Mouse (Mus musculus): Measurements from ENCODE around the gene Gabbr2. TPM values are rescaled to one million over a fixed set of nuclear protein-coding genes. Genes with fewer than 3 reads are reported as not detected.
A peak's percentile ranks its signal among the peaks of the same experiment; 100 is the strongest.

Gabbr2 gene
- total RNA-seq (2021) = 100 to 1,000 TPM; 203 to 209 TPM
- long read RNA-seq, full-length matches to known transcripts = 251 of 331 reads
- long read RNA-seq, partial matches to known transcripts = 37 of 331 reads
- long read RNA-seq, other reads (novel, unspliced or antisense) = 43 of 331 reads

DNA sequence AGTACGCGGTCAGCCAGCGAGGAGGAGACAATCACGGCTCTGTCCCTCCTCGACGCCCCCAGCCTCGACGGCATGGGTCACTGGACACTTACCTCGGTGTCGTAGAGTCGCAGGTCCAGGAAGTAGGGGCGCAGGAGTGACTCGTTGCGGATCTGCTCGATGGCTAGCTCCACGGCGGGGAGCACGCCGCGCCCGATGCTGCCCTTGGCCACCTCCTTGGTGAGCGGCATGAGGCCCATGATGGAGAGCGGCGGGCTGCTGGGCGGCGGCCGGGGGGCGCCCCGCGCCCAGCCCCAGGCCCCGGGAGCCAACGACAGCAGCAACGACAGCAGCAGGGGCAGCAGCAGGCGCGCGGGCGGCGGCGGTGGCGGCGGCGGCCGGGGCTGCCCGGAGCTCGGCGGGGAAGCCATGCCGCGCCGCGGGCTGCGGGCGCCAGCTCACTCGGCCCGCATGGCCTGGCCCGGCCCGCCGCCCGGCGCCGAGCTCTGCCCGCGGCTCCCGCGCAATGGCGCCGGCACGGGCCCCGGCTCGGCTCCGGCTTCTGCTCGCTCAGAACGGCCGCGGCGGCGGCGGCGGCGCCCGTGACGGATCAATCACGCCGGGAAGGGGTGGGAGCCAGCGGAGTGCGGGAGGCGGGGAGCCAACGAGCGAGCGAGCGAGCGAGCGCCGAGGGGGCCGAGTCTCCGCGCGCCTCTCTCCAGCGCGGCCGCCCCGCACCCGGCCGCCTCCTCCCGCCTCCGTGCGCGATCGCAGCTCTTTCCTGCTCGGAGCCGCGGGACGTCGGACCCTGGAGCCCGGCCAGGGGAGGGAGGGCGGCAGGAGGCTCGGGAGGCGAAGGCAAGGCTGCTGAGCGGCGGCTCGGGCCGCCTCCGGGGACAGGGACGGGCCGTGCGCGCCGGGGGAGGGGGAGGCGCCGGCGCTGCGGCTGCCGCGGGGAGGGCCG, at the start of gene Gabbr2:
Gene Gabbr2 (minus strand): TSS at position 858 of the 943 bp plus-strand sequence.
- peak; percentile 74 to 78 for DNase-seq (ENCODE audit: low spot score in 2 of 2)

DNA sequence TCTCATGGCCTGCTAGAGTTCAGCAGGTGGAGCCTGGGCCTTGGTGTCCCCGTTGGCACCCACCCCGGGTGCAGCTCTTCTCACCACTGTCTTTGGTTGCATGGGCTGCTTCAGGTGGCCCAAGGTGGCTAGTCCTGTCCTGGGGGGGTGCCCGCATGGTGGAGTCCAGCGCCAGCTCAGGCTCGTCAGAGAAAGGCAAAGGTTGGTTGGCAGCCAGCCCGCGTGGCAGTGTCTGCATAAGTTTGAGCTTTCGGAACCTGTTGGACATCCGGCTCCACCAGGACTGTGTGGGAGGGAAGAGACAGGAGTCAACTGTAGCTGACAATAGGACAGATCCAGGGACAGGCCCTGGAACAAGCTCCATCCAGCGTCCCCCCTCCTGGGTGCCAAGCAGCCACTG, 47.9 kb upstream of the Gabbr2 start:
- DNase-seq (ENCODE audit: low spot score in 2 of 2) = no peak

DNA sequence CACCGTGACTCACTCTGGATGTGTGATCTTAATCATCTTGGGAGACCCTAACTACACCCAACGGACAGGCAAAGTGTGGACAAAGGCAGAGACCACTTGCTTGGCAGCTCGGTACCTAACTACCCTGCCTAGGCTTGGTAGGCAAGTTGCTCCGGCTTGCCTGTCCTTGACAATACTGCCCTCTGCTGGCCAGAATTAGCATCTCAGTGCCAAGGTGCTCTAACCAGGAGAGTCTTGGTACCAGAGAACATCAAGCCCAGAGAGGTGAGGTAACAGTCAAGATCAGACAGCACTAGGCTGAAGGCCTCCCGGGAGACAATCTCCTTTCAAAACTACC, 45.6 kb upstream of the Gabbr2 start:
- peak; percentile 72 to 89 for DNase-seq (ENCODE audit: low spot score in 2 of 2)

DNA sequence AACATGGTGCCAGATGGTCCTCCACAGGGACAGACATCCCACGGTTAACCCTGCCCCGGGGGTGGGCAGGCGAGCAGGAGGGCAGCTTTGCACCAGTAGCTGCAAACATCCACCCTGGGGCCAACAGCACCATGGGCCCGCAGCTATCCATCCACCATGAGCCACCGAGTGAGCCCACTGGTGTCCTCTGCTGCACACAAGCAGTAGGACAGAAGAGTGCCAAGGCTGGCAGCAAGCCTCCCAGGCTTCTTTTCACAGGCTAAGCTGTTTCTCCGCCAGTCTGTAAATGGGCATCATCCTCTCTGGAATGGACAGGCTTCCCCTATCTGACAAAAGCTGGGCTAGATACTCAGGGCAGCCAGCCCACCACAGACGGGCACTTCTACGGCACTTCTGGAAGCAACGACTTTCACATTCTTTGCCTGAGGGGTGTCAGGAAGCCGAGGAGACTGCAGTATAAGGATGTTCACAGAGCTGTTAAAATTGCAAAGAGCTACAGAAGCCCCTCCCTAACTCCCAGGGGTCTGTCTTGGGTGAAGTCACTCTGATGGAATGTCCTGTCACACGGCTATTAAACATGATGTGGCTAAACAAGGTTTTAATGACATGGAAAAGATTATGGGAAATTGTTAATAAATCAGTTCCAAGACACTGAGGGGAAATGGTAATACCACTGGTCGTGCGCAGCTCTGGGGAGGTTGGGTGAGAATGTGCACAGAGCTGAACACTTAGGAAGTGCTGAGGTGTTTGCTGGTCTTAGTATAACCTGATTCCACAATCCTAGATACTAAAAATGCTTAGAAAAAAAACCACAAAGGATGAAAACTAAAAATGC, 45.0 kb upstream of the Gabbr2 start:
- DNase-seq (ENCODE audit: low spot score in 2 of 2) = no peak

DNA sequence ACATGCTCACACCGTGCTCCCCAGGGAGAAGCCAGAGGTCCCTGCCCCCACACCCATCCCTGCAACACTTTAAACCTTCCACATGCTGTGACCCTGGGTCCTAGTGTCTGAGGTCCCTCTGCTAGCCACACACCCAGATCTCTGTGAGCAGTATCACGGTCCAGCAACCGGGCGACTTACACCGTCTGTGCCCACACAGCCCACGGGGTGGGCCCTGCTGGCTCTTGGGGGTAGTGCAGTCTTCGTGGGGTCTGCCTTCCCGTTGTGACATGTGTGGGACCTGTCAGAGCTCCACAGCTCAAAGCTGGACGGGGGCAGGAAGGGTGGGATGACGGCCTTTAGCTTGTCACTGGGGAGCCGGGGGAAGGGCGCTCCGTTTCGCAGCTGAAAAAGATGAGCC, 43.9 kb upstream of the Gabbr2 start:
- DNase-seq (ENCODE audit: low spot score in 2 of 2) = no peak

DNA sequence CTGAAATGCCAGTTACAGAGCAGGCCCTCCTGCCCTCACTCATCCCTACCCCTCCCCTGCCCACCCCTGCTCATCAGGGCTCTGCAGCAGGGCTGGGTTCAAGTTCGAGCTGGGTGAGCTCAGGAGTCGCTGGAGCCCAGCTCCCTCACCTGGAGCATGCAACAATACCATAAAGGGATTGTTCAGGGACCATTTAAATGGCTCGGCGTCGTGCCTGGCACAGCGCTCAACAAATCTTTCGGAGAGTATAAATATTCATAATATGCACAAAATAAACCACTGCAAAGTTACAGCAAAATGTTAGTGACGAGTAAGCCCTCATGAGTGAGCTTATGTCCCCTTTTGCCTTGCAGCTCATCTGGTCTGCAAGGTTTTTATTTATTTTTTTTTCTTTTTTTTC, 40.5 kb upstream of the Gabbr2 start:
- no peak for DNase-seq (ENCODE audit: low spot score in 2 of 2)

DNA sequence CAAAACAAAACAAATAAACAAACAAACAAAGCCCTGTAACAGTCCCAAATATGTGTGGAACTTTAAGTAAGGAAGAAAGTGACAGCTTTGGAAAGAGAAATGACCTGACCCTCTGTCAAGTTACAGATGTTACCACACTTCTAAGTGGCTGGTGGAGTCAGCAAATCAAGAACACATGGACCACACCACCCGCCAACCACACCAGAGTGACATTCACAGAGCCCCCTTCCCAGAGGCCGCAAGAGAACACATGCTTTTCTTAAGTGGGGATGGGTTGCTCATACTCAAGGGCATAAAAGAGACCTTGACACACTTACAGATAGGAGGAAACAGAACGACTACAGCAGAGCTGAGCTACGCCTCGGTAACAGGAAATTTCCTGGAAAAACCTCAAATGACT, 37.1 kb upstream of the Gabbr2 start:
- DNase-seq (ENCODE audit: low spot score in 2 of 2) = no peak

DNA sequence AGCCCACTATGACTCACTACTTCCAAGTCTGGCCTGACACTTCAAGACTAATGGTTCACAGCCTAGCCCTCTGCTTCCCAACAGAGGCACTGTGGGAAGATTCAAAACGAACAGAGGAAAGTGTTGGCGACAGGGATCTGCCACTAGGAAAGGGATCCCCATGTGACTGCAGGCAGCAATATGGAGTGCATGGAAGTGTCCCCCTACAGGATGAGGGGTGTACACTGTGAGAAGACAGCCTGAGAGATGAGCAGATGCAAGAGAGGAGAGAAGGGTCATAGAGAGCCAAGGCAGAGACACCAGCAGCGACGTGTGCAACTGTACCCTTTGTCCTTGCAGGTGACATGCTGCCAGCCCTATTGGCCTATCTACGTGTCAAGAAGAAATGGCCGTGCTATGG, 32.3 kb upstream of the Gabbr2 start:
- DNase-seq (ENCODE audit: low spot score in 2 of 2) = no peak

DNA sequence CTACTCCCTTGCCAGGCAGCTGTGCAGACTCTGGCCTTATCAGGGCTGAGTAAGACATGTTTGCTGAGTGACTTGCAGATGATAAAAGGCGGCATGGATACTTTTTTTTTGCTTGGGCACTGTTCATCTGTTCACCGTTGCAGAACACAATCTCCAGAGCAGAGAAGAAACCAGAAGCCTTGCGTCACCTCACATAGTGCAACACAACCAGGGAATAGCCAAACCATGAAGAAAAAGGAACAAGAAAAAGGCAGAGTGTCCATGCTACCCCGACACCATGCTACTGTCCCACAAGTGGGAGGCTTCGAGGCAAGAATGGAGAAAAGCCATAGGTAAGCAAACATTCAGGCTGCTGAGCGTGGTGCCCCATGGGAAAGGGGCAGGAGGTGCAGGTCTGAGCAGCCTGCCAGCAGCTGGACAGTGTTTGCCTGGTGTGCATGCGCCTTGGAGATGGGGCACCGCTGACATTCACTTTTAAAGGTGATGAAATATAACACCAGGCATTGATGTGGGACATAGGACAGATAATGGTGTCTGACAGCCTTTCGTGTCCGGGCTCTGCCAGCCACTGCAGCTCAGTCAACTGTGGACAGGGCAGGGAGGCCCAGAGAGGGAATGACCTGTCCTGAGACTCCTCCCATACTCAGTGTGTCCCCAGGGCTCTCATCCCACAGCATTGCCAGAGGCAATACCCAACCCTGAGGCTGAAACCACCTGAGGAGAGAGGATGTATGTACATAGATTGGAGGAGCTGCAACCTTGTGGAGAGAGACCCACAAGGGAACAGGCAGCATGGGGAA, 31.3 kb upstream of the Gabbr2 start:
- DNase-seq (ENCODE audit: low spot score in 2 of 2) = no peak

DNA sequence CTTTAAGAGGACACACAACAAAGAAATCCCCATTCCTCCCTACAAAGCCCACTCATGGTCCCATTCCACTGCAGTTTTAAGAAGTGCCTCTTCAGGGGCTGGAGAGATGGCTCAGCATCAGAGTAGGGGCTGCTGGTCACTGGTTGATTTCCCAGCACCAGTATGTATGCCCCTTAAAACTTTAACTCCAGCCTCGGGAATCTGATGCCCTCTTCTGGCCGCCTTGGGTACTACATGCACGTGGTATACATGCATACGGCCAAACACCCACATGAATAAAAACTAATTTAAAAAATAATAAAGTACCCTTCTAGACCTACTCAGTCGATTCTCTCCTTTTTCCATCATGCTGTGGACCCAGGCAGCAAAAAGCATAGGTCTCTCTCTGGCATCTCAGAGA, 28.9 kb upstream of the Gabbr2 start:
- peak; percentile 36 to 74 for DNase-seq (ENCODE audit: low spot score in 2 of 2)

DNA sequence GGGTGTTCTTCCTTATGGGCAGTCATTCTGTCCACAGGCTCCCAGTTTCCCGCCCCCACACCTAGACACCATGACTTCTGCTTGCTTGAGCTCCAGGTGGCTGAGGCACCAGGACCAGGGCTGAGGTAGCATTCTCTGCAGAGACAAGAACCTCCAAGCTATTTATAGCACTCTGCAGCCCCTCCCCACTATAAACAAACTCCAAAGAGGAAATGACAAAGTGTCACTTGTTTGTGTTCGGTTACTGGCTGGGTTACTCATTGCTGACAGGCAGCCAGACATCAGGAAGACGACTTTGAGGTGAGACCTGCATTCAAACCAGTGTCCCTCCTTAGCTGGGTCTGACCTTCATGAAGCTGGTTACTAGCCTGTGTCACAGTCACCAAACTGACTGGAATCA, 23.5 kb upstream of the Gabbr2 start:
- no peak for DNase-seq (ENCODE audit: low spot score in 2 of 2)

DNA sequence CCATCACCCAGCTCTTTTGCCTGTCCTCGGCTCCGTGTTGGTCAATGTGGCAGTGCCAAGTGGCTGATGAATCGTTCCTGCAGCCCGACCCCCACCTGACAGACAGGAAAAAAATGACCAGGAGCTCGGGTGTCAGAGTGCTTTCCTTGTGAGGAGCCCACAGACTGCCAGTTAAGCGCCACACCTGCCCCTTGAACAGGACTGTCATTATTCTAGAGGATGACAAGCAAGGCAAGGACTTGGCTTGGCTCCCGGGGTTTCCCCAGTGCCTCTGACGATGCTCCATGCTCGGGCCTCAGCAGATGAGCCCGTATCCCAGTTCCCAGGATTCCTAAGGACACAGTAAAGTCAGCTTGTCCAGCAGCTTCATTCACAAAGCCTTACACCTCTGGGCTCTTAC, 20.8 kb upstream of the Gabbr2 start:
- DNase-seq (ENCODE audit: low spot score in 2 of 2) = peak in 1 of 2 experiments; percentile 20

DNA sequence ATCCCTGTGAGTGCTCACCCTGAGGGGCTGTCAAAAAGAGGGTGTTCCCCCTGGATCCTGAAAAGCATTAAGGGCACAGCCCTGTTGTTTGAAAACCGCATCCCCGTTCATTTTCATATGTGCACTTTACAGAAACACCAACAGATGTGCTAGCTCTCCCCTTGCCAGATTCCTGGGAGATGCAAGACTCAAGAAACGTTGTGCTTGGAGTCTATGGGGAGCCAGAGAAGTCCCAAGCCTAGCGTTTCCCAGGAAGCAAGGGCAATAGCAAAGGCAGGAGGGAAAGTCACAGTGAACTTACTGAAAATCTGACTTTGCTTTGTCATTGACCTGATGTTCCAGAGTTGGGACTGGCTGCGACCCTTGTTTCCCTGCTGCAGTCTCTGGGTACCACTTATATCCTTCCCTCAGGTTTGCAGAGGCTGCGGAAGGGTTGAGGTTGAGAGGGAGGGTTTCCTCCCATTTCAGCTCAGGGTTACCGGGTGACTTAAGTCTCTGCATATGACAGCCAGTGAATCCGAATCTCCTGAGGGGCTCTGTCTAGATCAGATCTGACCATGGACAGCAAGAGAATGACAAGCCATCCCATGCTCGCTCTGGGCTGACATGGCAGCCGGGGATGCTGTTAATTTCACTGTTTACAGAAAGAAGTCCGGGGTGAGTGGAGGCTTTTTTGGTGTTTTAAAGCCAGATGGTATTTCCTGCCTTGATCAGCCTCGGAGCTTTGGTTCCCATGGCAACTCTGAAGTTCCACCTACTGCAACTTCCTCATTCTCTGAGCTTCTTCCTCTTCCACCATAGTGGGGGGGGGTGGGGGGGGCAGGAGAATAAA, 18.9 kb upstream of the Gabbr2 start:
- peak; percentile 52 to 85 for DNase-seq (ENCODE audit: low spot score in 2 of 2)

DNA sequence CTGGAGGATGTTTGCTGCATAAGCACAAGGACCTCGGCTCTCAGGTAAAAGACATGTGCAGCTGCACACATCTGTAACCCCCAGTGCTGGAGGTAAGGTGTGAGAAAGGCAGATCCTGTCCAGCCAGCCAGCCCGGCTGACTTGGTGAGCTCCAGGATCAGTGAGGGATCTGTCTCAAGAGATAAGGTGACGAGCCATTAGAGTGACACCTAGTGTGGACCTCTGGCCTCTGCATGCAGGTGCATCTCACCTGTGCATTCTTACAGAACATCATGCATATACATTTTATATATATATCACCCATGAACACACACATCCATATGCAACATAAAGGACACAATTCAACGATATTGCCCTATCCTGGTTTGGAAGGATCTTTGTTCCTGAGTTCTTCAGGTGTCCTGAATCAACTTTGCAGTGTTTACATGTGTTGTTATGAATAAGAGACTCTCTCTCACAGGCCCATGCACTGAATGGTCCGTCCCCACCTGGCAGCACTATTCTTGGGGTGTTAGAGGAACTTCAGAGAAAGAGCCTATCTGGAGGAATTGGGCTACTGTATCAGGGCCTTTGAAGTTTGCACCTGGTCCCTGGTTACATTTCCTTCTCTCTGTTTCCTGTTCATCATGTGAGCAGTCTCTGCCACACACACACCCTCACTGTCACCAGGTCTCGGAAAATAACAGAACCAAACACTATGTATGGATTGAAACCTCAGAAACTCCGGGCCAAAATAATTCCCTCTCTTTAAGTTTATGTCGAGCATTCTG, 9.1 kb upstream of the Gabbr2 start:
- DNase-seq (ENCODE audit: low spot score in 2 of 2) = no peak

DNA sequence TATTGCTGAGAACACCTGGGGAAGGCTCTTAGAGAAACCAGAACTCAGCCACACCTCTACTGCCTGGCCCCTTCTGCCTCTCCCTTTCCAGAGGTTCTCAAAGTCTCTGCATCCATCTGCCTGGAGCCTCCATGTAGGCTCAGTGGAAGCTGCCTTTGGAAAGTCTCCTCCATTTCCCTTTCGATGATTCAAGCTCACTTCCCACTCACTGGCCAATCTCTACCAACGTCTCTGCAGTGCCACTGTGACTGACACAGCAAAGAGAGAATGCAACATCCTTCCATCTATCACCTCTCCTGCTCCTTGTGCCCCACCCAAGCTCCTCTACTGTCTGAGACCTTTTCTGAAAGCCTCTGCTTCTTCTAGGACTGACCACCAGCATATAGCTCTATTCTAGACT, 6.3 kb upstream of the Gabbr2 start:
- DNase-seq (ENCODE audit: low spot score in 2 of 2) = no peak

DNA sequence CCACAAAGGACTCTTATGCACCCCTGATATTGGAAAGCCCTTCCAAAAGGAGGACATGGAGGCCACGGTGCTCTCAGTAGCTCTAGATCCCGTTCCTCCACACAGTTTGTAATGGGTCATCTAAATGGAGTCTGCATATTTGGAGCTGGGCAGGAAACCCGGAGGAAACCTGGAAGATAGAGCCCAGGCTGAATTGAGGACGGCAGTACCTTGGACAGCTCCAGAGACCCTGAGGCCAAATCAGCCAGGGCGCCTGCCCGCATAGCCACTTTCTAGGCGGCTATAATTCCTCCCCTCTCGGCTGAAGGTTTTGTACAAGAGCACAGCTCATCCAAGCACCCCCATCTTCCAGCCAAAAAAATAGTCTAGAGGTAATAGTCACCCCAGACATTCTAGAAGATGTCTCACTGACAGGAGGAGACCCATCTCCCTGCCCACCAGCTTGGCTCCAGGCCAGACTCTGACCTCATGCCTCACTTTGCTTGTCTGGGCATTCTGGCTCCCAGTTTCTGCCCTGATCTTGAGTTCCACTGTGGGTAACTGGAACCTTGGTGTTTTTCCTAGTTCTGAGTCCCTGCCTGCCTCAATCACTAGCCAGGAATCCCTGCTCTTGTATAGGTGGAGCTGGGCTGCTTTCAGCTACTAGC, 1.3 kb upstream of the Gabbr2 start:
- DNase-seq (ENCODE audit: low spot score in 2 of 2) = no peak

DNA sequence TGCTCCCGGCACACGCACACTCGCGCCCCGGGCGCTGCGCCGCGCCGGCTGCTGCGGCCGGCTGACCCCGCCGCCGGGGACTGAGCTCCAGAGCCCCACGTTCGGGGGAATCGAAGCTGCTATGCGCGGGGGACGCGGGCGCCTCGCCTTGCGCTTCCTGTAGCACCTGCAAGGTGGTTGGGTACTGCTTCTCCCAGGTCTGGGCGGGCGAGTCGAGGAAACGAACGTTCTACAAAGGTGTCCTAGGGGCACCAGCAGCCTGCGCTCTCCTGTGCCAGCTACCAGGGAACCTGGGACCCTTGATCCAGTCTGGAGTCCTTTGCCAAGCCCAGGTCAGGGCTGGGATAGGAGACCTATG, 265 bp upstream of the Gabbr2 start:
- DNase-seq (ENCODE audit: low spot score in 2 of 2) = peak in 1 of 2 experiments; percentile 42

DNA sequence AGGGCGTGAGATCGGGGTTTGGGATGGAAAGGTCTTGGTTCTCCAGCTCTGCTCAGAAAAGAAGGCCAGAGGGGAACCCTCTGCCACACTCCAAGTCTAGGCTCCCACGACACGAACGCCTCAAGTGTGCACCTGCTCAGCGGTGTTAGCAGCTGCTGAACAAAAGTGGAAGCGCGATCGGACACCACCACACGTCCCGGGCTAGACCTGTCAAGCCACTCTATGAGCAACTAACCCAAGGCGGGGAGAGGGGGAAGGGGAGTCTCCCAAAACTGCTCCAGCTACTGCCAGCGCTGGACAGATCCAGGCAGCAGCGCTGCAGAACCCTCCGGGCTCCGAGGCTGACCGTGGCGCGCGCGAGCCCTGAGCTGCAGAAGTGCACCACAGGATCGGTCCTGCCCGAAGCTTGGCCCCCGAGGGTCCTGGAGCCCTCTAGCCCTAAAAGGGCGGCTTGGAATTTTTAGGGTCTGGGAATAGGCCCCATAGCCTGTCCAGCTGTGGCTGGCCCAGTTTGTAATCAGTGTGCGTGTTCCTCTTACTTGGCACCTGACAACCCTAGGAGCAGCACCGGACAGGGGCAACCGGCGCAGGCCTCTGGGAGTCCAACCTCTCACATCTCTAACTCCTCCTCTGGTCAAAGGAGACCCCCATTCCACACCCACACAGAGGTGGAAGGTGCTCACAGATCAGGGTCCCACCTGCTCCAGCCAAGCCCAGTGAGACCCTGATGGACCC, 1.2 kb downstream of the Gabbr2 start:
- peak in 1 of 2 experiments; percentile 56 for DNase-seq (ENCODE audit: low spot score in 2 of 2)
